Mouse (Mus musculus) neural tube, embryonic 11.5 days (tissue): ENCODE data around the gene Litaf. TPM values are rescaled to one million over a fixed set of nuclear protein-coding genes. Genes with fewer than 3 reads are reported as not detected.

Experiments
- ATAC-seq: fragments of 200-750 bp; cut with Nextera tagmentation; 2 replicates; pipeline ENCODE4 v1.8.0; 2017; ENCODE audit warnings: moderate number of reproducible peaks, mild to moderate bottlenecking, moderate TSS enrichment, moderate library complexity; ENCODE audit not compliant: insufficient read depth, low FRiP score, low TSS enrichment
- DNase-seq: peaks from one replicate; pipeline ENCODE4 v3.0.0-alpha.2; 2015; ENCODE audit warnings: low spot score
- H3K27ac ChIP-seq: fragments of 300-500 bp; sonication (generic); 2 replicates; pipeline ENCODE4 v1.5.1; 2014; ENCODE audit warnings: low read depth, mild to moderate bottlenecking, low read length
- H3K27me3 ChIP-seq: fragments of 300-500 bp; sonication (generic); 2 replicates; pipeline ENCODE4 v1.6.1; 2014; ENCODE audit warnings: mild to moderate bottlenecking, low read length, mixed read lengths; ENCODE audit not compliant: control insufficient read depth, insufficient read depth
- H3K36me3 ChIP-seq: fragments of 300-500 bp; sonication (generic); 2 replicates; pipeline ENCODE4 v1.6.1; 2014; ENCODE audit warnings: mild to moderate bottlenecking, low read length, moderate library complexity, mixed read lengths; ENCODE audit not compliant: control insufficient read depth, insufficient read depth
- H3K4me1 ChIP-seq: fragments of 300-500 bp; sonication (generic); 2 replicates; pipeline ENCODE4 v1.6.1; 2014; ENCODE audit warnings: low read length, mixed read lengths; ENCODE audit not compliant: control insufficient read depth, insufficient read depth
- H3K4me2 ChIP-seq: fragments of 300-500 bp; sonication (generic); 2 replicates; pipeline ENCODE4 v1.6.1; 2014; ENCODE audit warnings: low read depth, mild to moderate bottlenecking, moderate library complexity
- H3K4me3 ChIP-seq: fragments of 300-500 bp; sonication (generic); 2 replicates; pipeline ENCODE4 v1.5.1; 2014; ENCODE audit warnings: low read depth, low read length
- H3K9ac ChIP-seq: fragments of 300-500 bp; sonication (generic); 2 replicates; pipeline ENCODE4 v1.6.1; 2014; ENCODE audit warnings: mild to moderate bottlenecking, low read length
- H3K9me3 ChIP-seq: fragments of 300-500 bp; sonication (generic); 2 replicates; pipeline ENCODE4 v1.6.1; 2016; ENCODE audit warnings: low read length; ENCODE audit not compliant: control insufficient read depth
- WGBS: fragments of 180-500 bp; shearing (Covaris S2); extraction: QIAGEN DNeasy Blood & Tissue Kit; methylation state at CpG from one replicate; pipeline ENCODE4 v1.1.7; 2014; 5-methylcytosine and 5-hydroxymethylcytosine counted together
- polyA plus RNA-seq: library from polyadenylated mRNA; unstranded; fragments of >200 nt; fragmentation: Nextera tagmentation; extraction: Ambion mirVana; gene quantifications from 2 replicates; pipeline ENCODE4 v1.2.1, GENCODE M21; 2014

The Litaf gene
- polyA plus RNA-seq, 1 experiment from 2014 or later: 59.3 TPM

GRCm38 (mm10) chr16:11086856-11087588 is 21.1 kb upstream of the Litaf start:
- ATAC-seq (no peak; the same call in 1 of the 2 replicates), DNase-seq (no peak)
- H3K4me2 ChIP-seq: no peak overlapping the region
- H3K9ac ChIP-seq: no peak overlapping the region
- H3K4me3 ChIP-seq: no peak overlapping the region
- H3K4me1 ChIP-seq: no peaks in the 10 kb centered on the region
- no peaks in the 10 kb centered on the region for H3K9me3 ChIP-seq
- H3K27ac ChIP-seq: no peak overlapping the region
- no peaks in the 10 kb centered on the region; the same call in 1 of the 2 replicates for H3K36me3 ChIP-seq
- WGBS: 67% methylated on average over 5 of the region's 5 CpGs
- H3K27me3 ChIP-seq: no peaks in the 10 kb centered on the region

- no peaks in the 10 kb centered on the region for H3K4me1 ChIP-seq
- no peaks in the 10 kb centered on the region for H3K27me3 ChIP-seq
- no peaks in the 10 kb centered on the region; the same call in 1 of the 2 replicates for H3K36me3 ChIP-seq
- ATAC-seq (no peak), DNase-seq (no peak)
- no peak overlapping the region for H3K4me2 ChIP-seq
- H3K4me3 ChIP-seq: no peak overlapping the region
- H3K9me3 ChIP-seq: no peaks in the 10 kb centered on the region
- no peak overlapping the region for H3K27ac ChIP-seq
- H3K9ac ChIP-seq: no peak overlapping the region
- 96% methylated on average over 3 of the region's 3 CpGs for WGBS
Measured at GRCm38 (mm10) chr16:11086299-11086698, 20.3 kb upstream of the Litaf start.

- Histone ChIP-seq H3K36me3 (peaks cover 2% of the 10 kb centered on the region), H3K4me1 (no peaks in the 10 kb centered on the region), H3K27me3 (no peaks in the 10 kb centered on the region), H3K9me3 (no peaks in the 10 kb centered on the region), H3K4me3 (no peak overlapping the region), H3K4me2 (no peak overlapping the region), H3K9ac (no peak overlapping the region), H3K27ac (no peak overlapping the region)
- WGBS: 94% methylated on average over 8 of the region's 8 CpGs
- ATAC-seq: no peak
- DNase-seq: no peak
Measured at GRCm38 (mm10) chr16:11084181-11084580, 18.2 kb upstream of the Litaf start.

- Histone ChIP-seq H3K36me3 (peaks cover 9% of the 10 kb centered on the region), H3K27me3 (no peaks in the 10 kb centered on the region), H3K9ac (no peak overlapping the region), H3K9me3 (no peaks in the 10 kb centered on the region), H3K4me3 (no peak overlapping the region), H3K4me1 (no peaks in the 10 kb centered on the region), H3K4me2 (no peak overlapping the region), H3K27ac (no peak overlapping the region)
- DNase-seq (no peak), ATAC-seq (no peak)
- 86% methylated on average over 3 of the region's 3 CpGs for WGBS
Measured at GRCm38 (mm10) chr16:11078216-11078869, 12.4 kb upstream of the Litaf start.

GRCm38 (mm10) chr16:11077601-11078201 is 11.7 kb upstream of the Litaf start:
- peaks cover 9% of the 10 kb centered on the region for H3K36me3 ChIP-seq
- DNase-seq (no peak), ATAC-seq (no peak)
- no peaks in the 10 kb centered on the region for H3K4me1 ChIP-seq
- H3K4me2 ChIP-seq: no peak overlapping the region
- no peak overlapping the region for H3K4me3 ChIP-seq
- no peaks in the 10 kb centered on the region for H3K27me3 ChIP-seq
- H3K9ac ChIP-seq: no peak overlapping the region
- H3K27ac ChIP-seq: no peak overlapping the region
- 90% methylated on average over 9 of the region's 9 CpGs for WGBS
- no peaks in the 10 kb centered on the region for H3K9me3 ChIP-seq

- Histone ChIP-seq H3K9me3 (no peaks in the 10 kb centered on the region), H3K9ac (no peak overlapping the region), H3K4me3 (no peak overlapping the region), H3K4me1 (peaks cover 16% of the 10 kb centered on the region), H3K27ac (no peak overlapping the region), H3K27me3 (no peaks in the 10 kb centered on the region), H3K36me3 (peaks cover 15% of the 10 kb centered on the region), H3K4me2 (no peak overlapping the region)
- DNase-seq (no peak), ATAC-seq (no peak)
- 76% methylated on average over 6 of the region's 6 CpGs for WGBS
Measured at GRCm38 (mm10) chr16:11073060-11073459, 7.1 kb upstream of the Litaf start.

GRCm38 (mm10) chr16:11072454-11072853 is 6.5 kb upstream of the Litaf start:
- Histone ChIP-seq H3K36me3 (peaks cover 15% of the 10 kb centered on the region), H3K27ac (no peak overlapping the region), H3K4me3 (no peak overlapping the region), H3K9me3 (no peaks in the 10 kb centered on the region), H3K27me3 (no peaks in the 10 kb centered on the region), H3K9ac (no peak overlapping the region), H3K4me2 (no peak overlapping the region), H3K4me1 (peaks cover 23% of the 10 kb centered on the region)
- WGBS: 87% methylated on average over 8 of the region's 8 CpGs
- no peak for ATAC-seq
- DNase-seq: no peak

GRCm38 (mm10) chr16:11071887-11072286 is 5.9 kb upstream of the Litaf start:
- Histone ChIP-seq H3K27ac (no peak overlapping the region), H3K9ac (no peak overlapping the region), H3K36me3 (peaks cover 15% of the 10 kb centered on the region), H3K4me3 (no peak overlapping the region), H3K4me2 (no peak overlapping the region), H3K27me3 (no peaks in the 10 kb centered on the region), H3K9me3 (no peaks in the 10 kb centered on the region), H3K4me1 (peaks cover 27% of the 10 kb centered on the region)
- no peak for DNase-seq
- ATAC-seq: no peak
- WGBS: 92% methylated on average over 4 of the region's 4 CpGs
